Mouse (Mus musculus): ENCODE data around the gene Cd248.

Cd248 gene

GRCm38 (mm10) chr19:5052166-5052822 lies 15.6 kb upstream of the Cd248 start:
- no peak for DNase-seq (ENCODE audit: low spot score)

- DNase-seq (ENCODE audit: low spot score) = no peak
These were observed 15.0 kb upstream of the Cd248 start for GRCm38 (mm10) chr19:5052853-5053252.

- DNase-seq (ENCODE audit: low spot score) = peak; percentile 63
These were observed 14.0 kb upstream of the Cd248 start for GRCm38 (mm10) chr19:5053909-5054308.

GRCm38 (mm10) chr19:5056251-5056650 lies 11.6 kb upstream of the Cd248 start:
- DNase-seq (ENCODE audit: low spot score) = no peak

- no peak for DNase-seq (ENCODE audit: low spot score)
These were observed 9.8 kb upstream of the Cd248 start for GRCm38 (mm10) chr19:5057876-5058775.

- DNase-seq (ENCODE audit: low spot score) = no peak
These were observed 8.8 kb upstream of the Cd248 start for GRCm38 (mm10) chr19:5058801-5059771.

- no peak for DNase-seq (ENCODE audit: low spot score)
These were observed 7.2 kb upstream of the Cd248 start for GRCm38 (mm10) chr19:5060365-5061330.

- no peak for DNase-seq (ENCODE audit: low spot score)
These were observed 5.8 kb upstream of the Cd248 start for GRCm38 (mm10) chr19:5062041-5062440.

GRCm38 (mm10) chr19:5062446-5062845 lies 5.4 kb upstream of the Cd248 start:
- peak; percentile 60 for DNase-seq (ENCODE audit: low spot score)

GRCm38 (mm10) chr19:5065104-5065503 lies 2.8 kb upstream of the Cd248 start:
- no peak for DNase-seq (ENCODE audit: low spot score)

GRCm38 (mm10) chr19:5067040-5067799 lies 658 bp upstream of the Cd248 start:
- no peak for DNase-seq (ENCODE audit: low spot score)

- DNase-seq (ENCODE audit: low spot score) = no peak
These were observed 824 bp downstream of the Cd248 start for GRCm38 (mm10) chr19:5068570-5069234.

GRCm38 (mm10) chr19:5069486-5069885 lies 1.6 kb downstream of the Cd248 start:
- no peak for DNase-seq (ENCODE audit: low spot score)

- no peak for DNase-seq (ENCODE audit: low spot score)
These were observed 2.1 kb downstream of the Cd248 start for GRCm38 (mm10) chr19:5069978-5070377.

GRCm38 (mm10) chr19:5071077-5071476 lies 3.2 kb downstream of the Cd248 start:
- DNase-seq (ENCODE audit: low spot score) = no peak

- DNase-seq (ENCODE audit: low spot score) = peak; percentile 76
These were observed 3.9 kb downstream of the Cd248 start for GRCm38 (mm10) chr19:5071545-5072369.

GRCm38 (mm10) chr19:5072389-5073019 lies 4.6 kb downstream of the Cd248 start:
- DNase-seq (ENCODE audit: low spot score) = no peak

- DNase-seq (ENCODE audit: low spot score) = peak; percentile 63
These were observed 5.2 kb downstream of the Cd248 start for GRCm38 (mm10) chr19:5073028-5073427.

Data from urinary bladder, postnatal 25 days (tissue).